Mouse (Mus musculus): Measurements from ENCODE around the gene Gm10309. TPM values are rescaled to one million over a fixed set of nuclear protein-coding genes. Genes with fewer than 3 reads are reported as not detected.

Gm10309 gene
- total RNA-seq, 2 experiments from 2014 or later: not detected

- intact Hi-C loops (cut with DNase I; ENCODE audit: low total_unique reads): no loop called here
Observed at GRCm38 (mm10) chr17:86518604-86519003, 13.6 kb upstream of the Gm10309 start.

GRCm38 (mm10) chr17:86516630-86517029, 11.6 kb upstream of the Gm10309 start:
- intact Hi-C loops (cut with DNase I; ENCODE audit: low total_unique reads): no loop called here
- no peak for DNase-seq

More at GRCm38 (mm10) chr17:86518604-86519003, 13.6 kb upstream of the Gm10309 start:
- no peak for DNase-seq

- DNase-seq: no peak
- intact Hi-C loops (cut with DNase I; ENCODE audit: low total_unique reads): no loop called here
Observed at GRCm38 (mm10) chr17:86514974-86515620, 10.1 kb upstream of the Gm10309 start.

GRCm38 (mm10) chr17:86509871-86510270, 4.8 kb upstream of the Gm10309 start:
- no peak for DNase-seq
- intact Hi-C loops (cut with DNase I; ENCODE audit: low total_unique reads): no loop called here

- intact Hi-C loops (cut with DNase I; ENCODE audit: low total_unique reads): no loop called here
- DNase-seq: no peak
Observed at GRCm38 (mm10) chr17:86508212-86508490, 3.1 kb upstream of the Gm10309 start.

GRCm38 (mm10) chr17:86507342-86508211, 2.5 kb upstream of the Gm10309 start:
- intact Hi-C loops (cut with DNase I; ENCODE audit: low total_unique reads): no loop called here

GRCm38 (mm10) chr17:86506881-86507280, 1.8 kb upstream of the Gm10309 start:
- DNase-seq: no peak
- intact Hi-C loops (cut with DNase I; ENCODE audit: low total_unique reads): no loop called here

More at GRCm38 (mm10) chr17:86507342-86508211, 2.5 kb upstream of the Gm10309 start:
- peak; percentile 30 for DNase-seq

GRCm38 (mm10) chr17:86503208-86503897, 1.7 kb downstream of the Gm10309 start:
- DNase-seq: no peak
- intact Hi-C loops (cut with DNase I; ENCODE audit: low total_unique reads): no loop called here

GRCm38 (mm10) chr17:86501393-86501792, 3.6 kb downstream of the Gm10309 start:
- DNase-seq: no peak
- intact Hi-C loops (cut with DNase I; ENCODE audit: low total_unique reads): no loop called here

- peak; percentile 65 for DNase-seq
- intact Hi-C loops (cut with DNase I; ENCODE audit: low total_unique reads): no loop called here
Observed at GRCm38 (mm10) chr17:86499359-86500045, 5.5 kb downstream of the Gm10309 start.

GRCm38 (mm10) chr17:86497302-86497701, 7.7 kb downstream of the Gm10309 start:
- DNase-seq: no peak
- intact Hi-C loops (cut with DNase I; ENCODE audit: low total_unique reads): no loop called here

- DNase-seq: peak; percentile 40
- intact Hi-C loops (cut with DNase I; ENCODE audit: low total_unique reads): no loop called here
Observed at GRCm38 (mm10) chr17:86496123-86496771, 8.8 kb downstream of the Gm10309 start.

GRCm38 (mm10) chr17:86494895-86495294, 10.1 kb downstream of the Gm10309 start:
- DNase-seq: no peak
- intact Hi-C loops (cut with DNase I; ENCODE audit: low total_unique reads): no loop called here

GRCm38 (mm10) chr17:86494494-86494893, 10.5 kb downstream of the Gm10309 start:
- no peak for DNase-seq
- intact Hi-C loops (cut with DNase I; ENCODE audit: low total_unique reads): no loop called here

- intact Hi-C loops (cut with DNase I; ENCODE audit: low total_unique reads): no loop called here
- no peak for DNase-seq
Observed at GRCm38 (mm10) chr17:86493891-86494420, 11.1 kb downstream of the Gm10309 start.

GRCm38 (mm10) chr17:86492376-86492775, 12.7 kb downstream of the Gm10309 start:
- intact Hi-C loops (cut with DNase I; ENCODE audit: low total_unique reads): no loop called here

GRCm38 (mm10) chr17:86489827-86490226, 15.2 kb downstream of the Gm10309 start:
- intact Hi-C loops (cut with DNase I; ENCODE audit: low total_unique reads): loop anchor here (10.0 kb wide), 1 partner anchor 555 kb away; no protein-coding TSS in a partner anchor

More at GRCm38 (mm10) chr17:86492376-86492775, 12.7 kb downstream of the Gm10309 start:
- no peak for DNase-seq

GRCm38 (mm10) chr17:86487450-86487849, 17.6 kb downstream of the Gm10309 start:
- no peak for DNase-seq
- intact Hi-C loops (cut with DNase I; ENCODE audit: low total_unique reads): loop anchor here (10.0 kb wide), 1 partner anchor 557 kb away; no protein-coding TSS in a partner anchor

More at GRCm38 (mm10) chr17:86489827-86490226, 15.2 kb downstream of the Gm10309 start:
- DNase-seq: no peak

- DNase-seq: no peak
- intact Hi-C loops (cut with DNase I; ENCODE audit: low total_unique reads): loop anchor here (10.0 kb wide), 1 partner anchor 558 kb away; no protein-coding TSS in a partner anchor
Observed at GRCm38 (mm10) chr17:86486657-86487056, 18.4 kb downstream of the Gm10309 start.

Measured in gastrocnemius, postnatal 14 days (tissue).